Mouse (Mus musculus): Measurements from ENCODE around the gene Odf3b.

The Odf3b gene

GRCm38 (mm10) chr15:89352795-89353194 lies 26.3 kb downstream of the Odf3b start:
- in situ Hi-C loops (cut with MboI; ENCODE audit: low pct_unique_long_range_greater_than_20kb in 1 of 2, low sequenced_read_pairs in 2 of 2, unreplicated experiment in 1 of 2) = no loop called here

DNA sequence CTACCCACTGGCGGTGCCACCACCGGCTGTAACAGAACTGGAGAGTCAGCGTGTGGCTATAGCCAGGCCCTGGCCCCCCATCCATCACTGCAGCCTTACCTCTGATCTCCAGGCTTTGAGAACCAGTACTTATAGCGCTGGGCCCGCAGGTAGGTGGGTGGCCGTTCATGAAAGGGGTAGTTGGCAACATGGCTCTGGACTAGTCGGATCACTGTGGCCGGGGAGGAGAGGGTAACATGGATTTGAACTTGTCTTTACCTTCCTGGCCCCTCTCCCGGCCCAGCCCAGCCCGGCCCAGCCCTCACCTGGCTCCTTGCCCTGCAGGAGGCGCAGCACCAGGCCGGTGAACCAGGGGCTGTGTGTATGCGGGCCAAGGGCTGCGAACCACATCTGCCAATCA lies 27.0 kb downstream of the Odf3b start:
- in situ Hi-C loops (cut with MboI; ENCODE audit: low pct_unique_long_range_greater_than_20kb in 1 of 2, low sequenced_read_pairs in 2 of 2, unreplicated experiment in 1 of 2) = no loop called here

GRCm38 (mm10) chr15:89351302-89351701 lies 27.8 kb downstream of the Odf3b start:
- in situ Hi-C loops (cut with MboI; ENCODE audit: low pct_unique_long_range_greater_than_20kb in 1 of 2, low sequenced_read_pairs in 2 of 2, unreplicated experiment in 1 of 2) = no loop called here

DNA sequence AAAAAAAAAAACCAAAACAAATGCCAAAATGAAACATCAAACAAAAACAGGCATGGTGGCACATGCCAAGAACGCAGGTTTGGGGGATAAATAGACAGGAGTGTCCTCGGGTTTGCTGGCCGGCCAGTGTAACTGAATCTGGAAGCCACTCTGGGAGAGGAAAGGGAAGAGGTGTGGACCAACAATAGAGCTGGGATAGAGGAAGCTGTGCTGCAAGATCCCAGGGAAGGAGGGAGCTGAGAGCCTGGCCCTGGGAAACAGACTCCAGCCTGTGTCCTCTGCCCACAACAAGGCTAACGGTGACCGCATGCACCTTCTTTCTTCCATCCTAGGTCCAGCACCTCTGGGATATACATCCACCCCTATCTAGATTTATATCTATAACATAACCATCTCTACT lies 28.6 kb downstream of the Odf3b start:
- in situ Hi-C loops (cut with MboI; ENCODE audit: low pct_unique_long_range_greater_than_20kb in 1 of 2, low sequenced_read_pairs in 2 of 2, unreplicated experiment in 1 of 2) = no loop called here

DNA sequence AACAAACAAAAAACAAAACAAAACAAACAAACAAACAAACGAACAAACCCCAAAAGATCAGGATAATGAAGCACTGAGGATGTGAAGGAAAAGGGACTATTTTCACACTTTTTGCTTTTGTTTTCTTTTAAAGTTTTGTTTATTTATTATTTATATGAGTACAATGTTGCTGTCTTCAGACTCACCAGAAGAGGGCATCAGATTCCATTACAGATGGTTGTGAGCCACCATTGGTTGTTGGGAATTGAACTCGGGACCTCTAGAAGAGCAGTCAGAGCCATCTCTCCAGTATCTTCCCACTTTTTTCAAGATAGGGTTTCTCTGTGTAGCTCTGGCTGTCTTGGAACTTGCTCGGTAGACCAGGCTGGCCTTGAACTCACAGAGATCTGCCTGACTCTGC lies 35.8 kb downstream of the Odf3b start:
- in situ Hi-C loops (cut with MboI; ENCODE audit: low pct_unique_long_range_greater_than_20kb in 1 of 2, low sequenced_read_pairs in 2 of 2, unreplicated experiment in 1 of 2) = no loop called here

GRCm38 (mm10) chr15:89341678-89342077 lies 37.4 kb downstream of the Odf3b start:
- in situ Hi-C loops (cut with MboI; ENCODE audit: low pct_unique_long_range_greater_than_20kb in 1 of 2, low sequenced_read_pairs in 2 of 2, unreplicated experiment in 1 of 2) = no loop called here

- in situ Hi-C loops (cut with MboI; ENCODE audit: low pct_unique_long_range_greater_than_20kb in 1 of 2, low sequenced_read_pairs in 2 of 2, unreplicated experiment in 1 of 2) = no loop called here
These were observed 38.9 kb downstream of the Odf3b start for GRCm38 (mm10) chr15:89340136-89340535.

DNA sequence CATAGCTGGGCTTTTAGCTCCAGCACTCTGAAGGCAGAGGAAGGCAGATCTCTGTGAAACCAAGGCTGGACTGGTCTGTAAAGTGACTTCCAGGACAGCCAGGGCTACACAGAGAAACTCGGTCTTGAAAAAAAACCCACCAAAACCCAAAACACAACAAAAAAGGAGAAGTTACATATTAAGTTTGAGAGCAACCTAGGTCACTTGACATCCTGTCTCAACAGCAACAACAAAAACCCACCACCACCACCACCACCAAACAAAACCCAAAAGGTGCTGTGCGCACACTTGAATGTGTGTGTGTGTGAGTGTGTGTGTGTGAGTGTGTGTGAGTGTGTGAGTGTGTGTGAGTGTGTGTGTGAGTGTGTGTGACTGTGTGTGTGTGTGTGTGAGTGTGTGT lies 39.4 kb downstream of the Odf3b start:
- in situ Hi-C loops (cut with MboI; ENCODE audit: low pct_unique_long_range_greater_than_20kb in 1 of 2, low sequenced_read_pairs in 2 of 2, unreplicated experiment in 1 of 2) = no loop called here

GRCm38 (mm10) chr15:89336422-89336821 lies 42.7 kb downstream of the Odf3b start:
- in situ Hi-C loops (cut with MboI; ENCODE audit: low pct_unique_long_range_greater_than_20kb in 1 of 2, low sequenced_read_pairs in 2 of 2, unreplicated experiment in 1 of 2) = no loop called here

GRCm38 (mm10) chr15:89334774-89335537 lies 44.1 kb downstream of the Odf3b start:
- in situ Hi-C loops (cut with MboI; ENCODE audit: low pct_unique_long_range_greater_than_20kb in 1 of 2, low sequenced_read_pairs in 2 of 2, unreplicated experiment in 1 of 2) = no loop called here

DNA sequence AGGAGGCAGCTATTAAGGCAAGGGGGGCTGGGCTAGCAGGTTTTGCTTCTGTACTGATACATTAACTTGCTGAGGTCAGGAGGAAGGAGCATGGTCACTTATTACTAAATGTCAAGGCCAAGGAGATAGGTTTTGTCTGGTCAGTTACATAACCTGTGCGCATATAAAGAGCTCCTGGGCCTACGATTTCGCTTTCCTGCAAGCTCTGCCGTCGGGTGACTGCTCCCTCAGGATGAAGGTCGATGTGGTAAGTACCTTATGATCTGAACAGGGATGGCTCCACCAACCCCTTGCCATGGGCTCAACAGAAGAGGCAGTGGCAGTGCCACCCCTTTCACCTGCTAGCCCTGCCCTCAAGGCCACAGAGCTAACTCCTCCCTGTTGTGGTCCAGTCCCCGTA lies 44.8 kb downstream of the Odf3b start, which contains the start of gene Miox:
Gene Miox (plus strand): TSS at position 128 of the 400 bp plus-strand sequence.
- in situ Hi-C loops (cut with MboI; ENCODE audit: low pct_unique_long_range_greater_than_20kb in 1 of 2, low sequenced_read_pairs in 2 of 2, unreplicated experiment in 1 of 2) = no loop called here

All from mouse embryonic stem cell (cell line).